Mouse (Mus musculus) thymus, adult 2 months (tissue): ENCODE data around the gene Arid5a. TPM values are rescaled to one million over a fixed set of nuclear protein-coding genes. Genes with fewer than 3 reads are reported as not detected.
A peak's percentile ranks its signal among the peaks of the same experiment; 100 is the strongest.

Experiments
- DNase-seq: peaks from one replicate; pipeline ENCODE4 v3.0.0; 2021
- H3K27ac ChIP-seq: fragments of 200-500 bp; 2 replicates; pipeline ENCODE4 v1.5.1; 2012; ENCODE audit warnings: low read length, control low read depth; ENCODE audit not compliant: control insufficient read depth, insufficient read depth
- H3K27me3 ChIP-seq: fragments of 200-500 bp; 2 replicates; pipeline ENCODE4 v1.6.1; 2012; ENCODE audit warnings: mild to moderate bottlenecking, low read length, moderate library complexity, mixed read lengths; ENCODE audit not compliant: control insufficient read depth, insufficient read depth
- H3K36me3 ChIP-seq: fragments of 200-500 bp; 2 replicates; pipeline ENCODE4 v1.6.1; 2012; ENCODE audit warnings: mild to moderate bottlenecking, low read length, moderate library complexity; ENCODE audit not compliant: control insufficient read depth, insufficient read depth
- H3K4me1 ChIP-seq: fragments of 200-500 bp; replicated peaks from 2 replicates; pipeline ENCODE4 v1.6.1; 2012; ENCODE audit warnings: low read length; ENCODE audit not compliant: control insufficient read depth, insufficient read depth
- H3K4me3 ChIP-seq: fragments of 200-500 bp; 2 replicates; pipeline ENCODE4 v1.5.1; 2012; ENCODE audit warnings: mild to moderate bottlenecking, low read length, control low read depth, moderate library complexity; ENCODE audit not compliant: control insufficient read depth, insufficient read depth
- CTCF ChIP-seq: fragments of 200-500 bp; IDR thresholded peaks from 2 replicates; pipeline ENCODE4 v1.5.1; 2012; ENCODE audit warnings: mild to moderate bottlenecking, control low read depth, low read length, moderate library complexity, borderline replicate concordance; ENCODE audit not compliant: control insufficient read depth, poor library complexity, insufficient read depth; ENCODE audit errors: extremely low read depth
- POLR2A ChIP-seq: fragments of 200-500 bp; IDR thresholded peaks from 2 replicates; pipeline ENCODE4 v1.6.1; 2012; ENCODE audit warnings: mild to moderate bottlenecking, low read length, control low read depth, moderate library complexity; ENCODE audit not compliant: control insufficient read depth, poor library complexity, insufficient read depth; ENCODE audit errors: extremely low read depth
- WGBS: fragments of 180-500 bp; shearing (Covaris S2); methylation state at CpG from one replicate; pipeline ENCODE4 v1.1.7; 2018; 5-methylcytosine and 5-hydroxymethylcytosine counted together
- polyA plus RNA-seq: library from polyadenylated mRNA; depleted of rRNA; stranded (reverse); fragments of >200 nt; gene quantifications from 2 replicates; pipeline ENCODE4 v1.2.3, GENCODE M21; 2012

The Arid5a gene
- polyA plus RNA-seq, 1 experiment: 57.2 TPM

- TF ChIP-seq POLR2A (no peak), CTCF (no peak)
- no peak overlapping the region for H3K4me3 ChIP-seq
- H3K36me3 ChIP-seq: peaks cover 18% of the 10 kb centered on the region; the same call in 1 of the 2 replicates
- no peak overlapping the region for H3K27ac ChIP-seq
- WGBS: 96% methylated on average over 2 of the region's 2 CpGs
- no peak for DNase-seq
- no peaks in the 10 kb centered on the region for H3K27me3 ChIP-seq
- H3K4me1 ChIP-seq: no peaks in the 10 kb centered on the region
Observed at GRCm38 (mm10) chr1:36321164-36321563, 13.6 kb downstream of the Arid5a start.

DNA sequence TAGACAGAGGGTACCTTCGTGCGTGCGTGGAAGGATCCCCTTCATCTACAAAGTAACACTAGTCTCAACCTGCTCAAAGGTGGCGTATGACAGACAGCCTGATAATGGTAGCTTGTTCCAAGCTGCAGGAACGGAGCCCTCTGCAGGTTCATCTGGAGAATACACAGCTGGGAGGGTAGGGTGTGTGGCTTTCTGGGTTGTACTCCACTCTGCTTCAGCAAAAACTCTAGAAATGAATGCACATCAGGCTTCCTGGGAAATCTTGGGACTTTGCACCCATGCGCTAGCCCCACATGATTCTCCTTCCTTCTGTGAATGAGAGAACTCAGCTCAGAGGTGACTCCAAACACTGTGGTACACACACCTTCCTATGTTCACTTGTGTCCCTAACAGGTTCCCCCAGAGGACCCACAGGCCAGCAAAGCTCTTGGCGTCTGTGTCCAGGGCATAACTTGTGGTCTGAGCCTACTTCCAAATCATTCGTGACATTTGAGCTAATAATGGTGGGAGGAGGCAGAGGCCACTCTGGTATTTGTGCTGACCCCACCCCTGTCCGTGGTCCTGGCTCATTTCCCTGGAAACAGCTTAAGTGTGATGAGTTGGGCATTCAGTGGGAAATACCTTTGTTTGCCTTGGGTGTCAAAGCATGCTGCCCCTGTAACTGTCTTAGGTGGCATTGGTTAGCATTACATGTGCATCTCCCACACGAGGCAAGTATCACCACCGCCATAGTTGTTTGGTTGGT, 14.5 kb downstream of the Arid5a start:
- no peak for TF ChIP-seq CTCF
- no peak for TF ChIP-seq POLR2A
- Histone ChIP-seq H3K27me3 (no peaks in the 10 kb centered on the region), H3K27ac (no peak overlapping the region), H3K4me3 (no peak overlapping the region), H3K4me1 (no peaks in the 10 kb centered on the region), H3K36me3 (peaks cover 18% of the 10 kb centered on the region; the same call in 1 of the 2 replicates)
- peak; percentile 31 for DNase-seq
- 89% methylated on average over 11 of the region's 11 CpGs for WGBS

- no peak overlapping the region for H3K4me3 ChIP-seq
- TF ChIP-seq CTCF (no peak), POLR2A (no peak)
- no peak overlapping the region for H3K27ac ChIP-seq
- peaks cover 15% of the 10 kb centered on the region; the same call in 1 of the 2 replicates for H3K36me3 ChIP-seq
- no peaks in the 10 kb centered on the region for H3K27me3 ChIP-seq
- 89% methylated on average over 9 of the region's 9 CpGs for WGBS
- no peaks in the 10 kb centered on the region for H3K4me1 ChIP-seq
- no peak for DNase-seq
Observed at GRCm38 (mm10) chr1:36323076-36323475, 15.5 kb downstream of the Arid5a start.

- H3K27me3 ChIP-seq: no peaks in the 10 kb centered on the region
- no peaks in the 10 kb centered on the region for H3K4me1 ChIP-seq
- H3K4me3 ChIP-seq: no peak overlapping the region
- peak; percentile 33 for DNase-seq
- H3K27ac ChIP-seq: no peak overlapping the region
- TF ChIP-seq CTCF (peak; percentile 11; the same call in 1 of the 2 replicates), POLR2A (no peak)
- H3K36me3 ChIP-seq: peaks cover 13% of the 10 kb centered on the region; the same call in 1 of the 2 replicates
- WGBS: 47% methylated on average over 8 of the region's 8 CpGs
Observed at GRCm38 (mm10) chr1:36323746-36324448, 16.4 kb downstream of the Arid5a start.

DNA sequence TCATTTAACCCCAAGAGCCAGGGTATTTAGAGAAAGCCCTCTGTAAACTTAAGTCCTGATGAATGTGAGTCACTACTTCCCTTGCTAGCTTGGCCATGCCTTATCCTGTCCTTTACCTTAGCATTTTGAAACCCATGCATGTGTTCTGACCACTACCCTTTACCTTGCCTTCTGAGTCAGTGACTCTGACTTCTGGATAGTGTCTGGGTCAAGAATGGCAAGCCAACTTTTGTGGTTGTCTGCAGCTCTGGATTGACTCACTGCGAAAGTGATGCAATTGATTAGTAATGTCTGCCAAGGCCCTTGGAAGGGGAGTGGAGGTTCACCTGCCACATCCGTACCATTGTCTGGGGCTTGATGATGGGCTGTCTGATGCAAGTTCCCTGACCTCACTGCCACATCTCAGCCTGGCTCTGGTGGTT, 18.4 kb downstream of the Arid5a start:
- no peaks in the 10 kb centered on the region for H3K4me1 ChIP-seq
- no peaks in the 10 kb centered on the region for H3K36me3 ChIP-seq
- no peak overlapping the region for H3K4me3 ChIP-seq
- no peaks in the 10 kb centered on the region for H3K27me3 ChIP-seq
- no peak for TF ChIP-seq CTCF
- no peak for TF ChIP-seq POLR2A
- WGBS: 96% methylated on average over 2 of the region's 2 CpGs
- no peak overlapping the region for H3K27ac ChIP-seq
- DNase-seq: no peak

DNA sequence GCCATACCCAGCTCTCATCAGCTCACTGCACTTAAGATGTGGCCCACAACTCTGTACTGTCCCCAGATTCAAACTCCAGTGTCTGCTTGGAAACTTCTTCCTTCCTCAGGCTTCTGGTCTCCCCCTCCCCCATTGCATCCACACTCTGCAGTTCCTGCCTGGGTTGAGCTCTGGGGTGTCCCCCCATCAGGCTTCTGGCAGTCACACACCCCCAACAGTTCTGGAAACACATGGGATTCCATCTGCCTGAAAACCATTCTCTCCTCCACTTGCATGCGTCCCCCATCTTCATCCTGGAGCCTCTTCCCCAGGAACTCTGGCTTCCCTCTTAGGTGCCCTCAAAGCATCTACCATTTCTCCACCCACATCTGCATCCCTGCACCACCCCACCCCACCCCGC, 19.3 kb downstream of the Arid5a start:
- WGBS: 96% methylated on average over 2 of the region's 2 CpGs
- no peak overlapping the region for H3K27ac ChIP-seq
- no peaks in the 10 kb centered on the region for H3K36me3 ChIP-seq
- TF ChIP-seq CTCF (no peak), POLR2A (no peak)
- no peak for DNase-seq
- H3K4me3 ChIP-seq: no peak overlapping the region
- no peaks in the 10 kb centered on the region for H3K27me3 ChIP-seq
- no peaks in the 10 kb centered on the region for H3K4me1 ChIP-seq
